Mouse (Mus musculus): ENCODE measurements around the gene Tirap. TPM values are rescaled to one million over a fixed set of nuclear protein-coding genes. Genes with fewer than 3 reads are reported as not detected.
A peak's percentile ranks its signal among the peaks of the same experiment; 100 is the strongest.

Gene Tirap
- 1 to 10 TPM; 1.1 to 2.1 TPM for total RNA-seq (2021)
- long read RNA-seq, experiment 1, partial matches to known transcripts = 0 of 2 reads
- long read RNA-seq, experiment 1, other reads (novel, unspliced or antisense) = 1 of 2 reads
- long read RNA-seq, experiment 2, partial matches to known transcripts = 0 of 4 reads
- long read RNA-seq, experiment 2, other reads (novel, unspliced or antisense) = 1 of 4 reads

DNA sequence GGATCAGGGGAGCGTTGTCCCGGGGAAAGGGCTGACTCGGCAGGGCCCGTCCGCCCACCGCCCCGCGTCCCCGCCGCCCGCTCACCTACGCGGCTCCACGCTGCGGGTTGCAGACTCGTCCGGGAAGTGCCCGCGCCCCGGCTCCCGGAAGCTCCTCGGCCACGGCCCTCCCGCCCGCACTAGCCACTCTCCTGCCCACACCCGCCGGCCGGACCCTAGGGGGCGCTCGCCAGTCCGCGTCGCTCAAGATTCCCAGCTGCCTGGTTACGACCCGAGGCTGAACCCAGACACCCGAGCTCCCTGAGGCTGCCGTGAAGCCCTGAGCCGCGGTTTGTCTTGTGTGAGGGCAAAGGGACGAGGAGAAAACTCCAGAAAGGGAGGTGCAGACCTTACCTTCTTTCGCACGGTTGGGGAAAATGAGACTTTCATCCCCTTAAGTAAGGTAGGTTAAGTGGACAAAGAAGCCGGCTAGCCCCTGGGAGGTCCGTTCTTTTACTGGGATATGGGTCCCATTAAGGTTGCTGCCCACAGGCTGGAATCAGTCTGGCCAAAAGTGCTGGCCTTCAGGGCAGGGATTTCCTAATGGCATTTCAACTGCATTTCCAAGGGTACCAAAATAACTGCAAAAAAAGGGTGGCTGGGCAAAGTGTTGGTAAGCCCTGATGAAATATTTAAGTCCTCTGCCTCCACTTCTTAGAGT lies at the start of gene Tirap, which contains the start of gene Srpr:
TSS of gene Tirap (minus strand) at position 520 of the 700 bp plus-strand sequence.
TSS of gene Srpr (plus strand) at position 404 of the 700 bp plus-strand sequence.
- intact Hi-C loops (cut with DNase I) = no loop called here
- Histone ChIP-seq H3K27ac (peak within 1 kb of the TSS; percentile 65), H3K4me3 (peak within 1 kb of the TSS; percentile 67)
- peak; percentile 93 for TF ChIP-seq CTCF (IDR thresholded peaks at IDR 0.05)
- peak; percentile 84 to 87 for DNase-seq (ENCODE audit: extremely low spot score in 1 of 2, low spot score in 2 of 2)

DNA sequence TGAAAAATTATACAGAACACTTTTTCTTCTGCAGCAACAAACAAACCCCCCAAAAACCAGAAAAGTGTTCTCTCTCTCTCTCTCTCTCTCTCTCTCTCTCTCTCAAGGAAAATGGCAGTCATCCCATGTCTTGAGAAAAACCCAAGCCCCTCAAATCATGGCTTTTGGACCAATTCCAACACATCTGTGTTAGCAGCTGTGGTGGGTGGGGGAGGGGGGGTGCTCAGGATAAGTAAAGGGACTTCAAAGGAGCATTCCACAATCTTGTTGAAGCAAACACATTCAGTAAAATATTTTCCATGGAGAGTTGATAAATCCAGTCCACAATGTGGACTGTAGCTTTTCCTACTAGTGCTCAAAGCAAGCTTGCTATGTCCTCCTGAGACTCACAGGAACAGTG lies 49.4 kb upstream of the Tirap start:
- TF ChIP-seq CTCF (IDR thresholded peaks at IDR 0.05) = no peak
- H3K4me3 ChIP-seq = no peak overlapping the region
- DNase-seq (ENCODE audit: extremely low spot score in 1 of 2, low spot score in 2 of 2) = no peak
- intact Hi-C loops (cut with DNase I) = no loop called here
- no peak overlapping the region for H3K27ac ChIP-seq

DNA sequence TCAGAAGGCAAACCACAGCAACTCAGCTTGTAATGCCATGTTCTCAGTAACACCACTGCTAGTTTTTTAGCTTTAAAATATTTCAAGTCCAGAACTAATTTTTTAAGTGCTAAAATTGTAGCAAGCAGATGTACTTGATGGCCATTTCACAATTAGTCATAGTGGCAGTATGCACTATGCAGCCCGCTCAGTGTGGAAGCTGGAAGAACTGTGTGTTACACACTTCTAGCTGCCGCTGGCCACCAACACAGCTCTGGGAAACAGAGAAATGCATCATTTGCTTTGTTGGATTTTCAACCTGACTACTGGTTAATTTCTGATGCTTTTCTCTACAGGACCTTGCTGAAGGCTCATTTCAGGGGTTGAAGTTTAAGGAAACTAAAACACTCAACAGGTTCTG lies 47.3 kb upstream of the Tirap start:
- no peak overlapping the region for H3K27ac ChIP-seq
- intact Hi-C loops (cut with DNase I) = no loop called here
- H3K4me3 ChIP-seq = no peak overlapping the region
- no peak for TF ChIP-seq CTCF (IDR thresholded peaks at IDR 0.05)
- DNase-seq (ENCODE audit: extremely low spot score in 1 of 2, low spot score in 2 of 2) = no peak

- no peak for DNase-seq (ENCODE audit: extremely low spot score in 1 of 2, low spot score in 2 of 2)
- peak; percentile 18 for TF ChIP-seq CTCF (IDR thresholded peaks at IDR 0.05)
- intact Hi-C loops (cut with DNase I) = no loop called here
- H3K27ac ChIP-seq = no peak overlapping the region
- H3K4me3 ChIP-seq = no peak overlapping the region
Observed at GRCm38 (mm10) chr9:35239734-35240133, 39.6 kb upstream of the Tirap start.

DNA sequence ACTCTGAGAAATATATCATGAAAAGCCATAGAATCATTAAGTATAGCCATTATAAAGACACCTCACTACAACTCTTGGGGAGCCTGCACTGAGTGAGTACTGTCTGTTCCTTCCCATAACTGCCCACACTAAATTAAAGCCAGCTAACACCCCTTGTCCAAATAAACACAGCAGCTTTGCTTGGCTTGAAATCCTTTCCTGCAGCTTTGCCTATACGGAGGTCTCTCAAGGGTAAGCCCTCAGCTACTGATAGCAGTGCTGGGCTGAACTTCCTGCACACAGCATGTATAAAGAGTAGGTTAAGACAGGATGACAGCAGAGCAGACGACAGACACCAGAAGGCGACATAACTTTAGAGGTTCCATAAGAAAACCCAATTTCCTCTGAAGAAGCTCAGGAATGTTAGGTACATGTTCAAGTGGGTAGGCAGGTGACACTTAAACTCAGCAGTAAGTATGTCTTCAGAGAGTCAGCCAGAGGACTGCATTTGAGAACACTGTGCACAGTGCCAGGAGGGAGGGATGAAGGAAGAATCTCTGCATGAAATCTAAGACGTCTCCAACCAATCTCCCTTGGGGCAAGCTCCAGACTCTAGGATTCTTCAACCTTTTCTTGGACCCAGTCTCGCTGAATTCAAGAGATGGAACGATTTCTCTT lies 39.0 kb upstream of the Tirap start:
- H3K27ac ChIP-seq = no peak overlapping the region
- intact Hi-C loops (cut with DNase I) = no loop called here

GRCm38 (mm10) chr9:35238371-35238770 lies 38.3 kb upstream of the Tirap start:
- intact Hi-C loops (cut with DNase I) = no loop called here
- Histone ChIP-seq H3K27ac (no peak overlapping the region), H3K4me3 (no peak overlapping the region)
- no peak for DNase-seq (ENCODE audit: extremely low spot score in 1 of 2, low spot score in 2 of 2)
- TF ChIP-seq CTCF (IDR thresholded peaks at IDR 0.05) = no peak

More for the DNA sequence above, 39.0 kb upstream of the Tirap start:
- no peak for DNase-seq (ENCODE audit: extremely low spot score in 1 of 2, low spot score in 2 of 2)
- no peak overlapping the region for H3K4me3 ChIP-seq
- no peak for TF ChIP-seq CTCF (IDR thresholded peaks at IDR 0.05)

DNA sequence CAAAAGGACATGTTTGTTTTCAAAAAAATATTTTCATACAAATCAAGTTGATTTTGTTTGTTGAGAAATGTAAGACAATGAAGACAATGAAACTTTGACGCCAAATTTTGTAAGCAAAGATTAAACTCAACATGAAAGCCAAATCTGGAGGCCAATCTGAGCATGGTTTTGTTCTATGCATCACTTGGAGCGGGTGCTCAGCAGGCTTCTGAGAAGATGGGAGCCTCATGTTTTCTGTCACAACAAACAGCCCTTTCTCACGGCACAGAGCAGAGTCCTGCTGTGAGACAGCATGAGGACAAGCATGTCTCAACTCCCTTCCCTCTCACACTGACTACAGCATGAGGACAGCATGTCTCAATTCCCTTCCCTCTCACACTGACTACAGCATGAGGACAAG lies 35.9 kb upstream of the Tirap start:
- TF ChIP-seq CTCF (IDR thresholded peaks at IDR 0.05) = no peak
- Histone ChIP-seq H3K4me3 (no peak overlapping the region), H3K27ac (no peak overlapping the region; the same call in 1 of the 2 replicates)
- DNase-seq (ENCODE audit: extremely low spot score in 1 of 2, low spot score in 2 of 2) = no peak
- intact Hi-C loops (cut with DNase I) = no loop called here

DNA sequence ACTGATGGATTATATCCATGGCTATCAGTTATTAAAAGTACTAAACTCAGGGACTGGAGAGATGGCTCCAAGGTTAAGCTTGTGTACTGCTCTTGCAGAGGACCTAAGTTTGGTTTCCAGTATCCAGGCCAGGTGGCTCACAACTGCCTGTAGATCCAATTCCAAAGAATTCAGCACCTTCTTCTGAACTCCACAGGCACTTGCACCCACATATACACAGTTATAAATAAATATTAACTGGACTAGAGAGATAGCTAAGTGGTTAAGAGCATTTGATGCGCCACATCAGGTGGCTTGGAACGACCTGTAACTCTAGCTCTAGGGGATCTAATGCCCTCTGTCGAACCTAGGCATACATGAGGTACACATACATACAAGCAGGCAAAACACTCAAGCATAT lies 28.6 kb upstream of the Tirap start:
- no peak for DNase-seq (ENCODE audit: extremely low spot score in 1 of 2, low spot score in 2 of 2)
- intact Hi-C loops (cut with DNase I) = no loop called here
- Histone ChIP-seq H3K27ac (no peak overlapping the region), H3K4me3 (no peak overlapping the region)
- TF ChIP-seq CTCF (IDR thresholded peaks at IDR 0.05) = no peak

GRCm38 (mm10) chr9:35223466-35223865 lies 23.4 kb upstream of the Tirap start:
- TF ChIP-seq CTCF (IDR thresholded peaks at IDR 0.05) = no peak
- Histone ChIP-seq H3K27ac (no peak overlapping the region), H3K4me3 (no peak overlapping the region)
- DNase-seq (ENCODE audit: extremely low spot score in 1 of 2, low spot score in 2 of 2) = no peak
- intact Hi-C loops (cut with DNase I) = no loop called here

GRCm38 (mm10) chr9:35217963-35218362 lies 17.9 kb upstream of the Tirap start:
- intact Hi-C loops (cut with DNase I) = no loop called here
- Histone ChIP-seq H3K4me3 (no peak overlapping the region), H3K27ac (no peak overlapping the region)

GRCm38 (mm10) chr9:35211573-35212511 lies 11.8 kb upstream of the Tirap start:
- TF ChIP-seq CTCF (IDR thresholded peaks at IDR 0.05) = no peak
- intact Hi-C loops (cut with DNase I) = loop anchor here (2.0 kb wide), 2 partner anchors 35 to 55 kb away; partner anchors contain the start of genes Dcps, Fam118b and Rpusd4
- H3K4me3 ChIP-seq = peak overlapping the region; percentile 95
- H3K27ac ChIP-seq = peak overlapping the region; percentile 95
- DNase-seq (ENCODE audit: extremely low spot score in 1 of 2, low spot score in 2 of 2) = no peak

More at GRCm38 (mm10) chr9:35217963-35218362, 17.9 kb upstream of the Tirap start:
- no peak for TF ChIP-seq CTCF (IDR thresholded peaks at IDR 0.05)
- DNase-seq (ENCODE audit: extremely low spot score in 1 of 2, low spot score in 2 of 2) = no peak
